Mouse (Mus musculus) lung, postnatal 36 days (tissue): ENCODE measurements at regions not wholly inside any gene's neighbourhood (a gene's known extent, or its start where the extent isn't known, plus 50 kb on each side); places are given as distances from the start of the nearest gene placed in this dataset.

Source experiments
- DNase-seq: peaks from one replicate; pipeline ENCODE4 v3.0.0; 2022; ENCODE audit warnings: mixed read lengths

GRCm38 (mm10) chr6:49523184-49523583, 127.8 kb downstream of the Stk31 start:
- no peak for DNase-seq

- no peak for DNase-seq
Observed at GRCm38 (mm10) chr6:49523696-49524095, 128.3 kb downstream of the Stk31 start.

GRCm38 (mm10) chr6:49533956-49534355, 138.6 kb downstream of the Stk31 start:
- DNase-seq, result no peak

- DNase-seq, result no peak
Observed at GRCm38 (mm10) chr6:49534551-49534950, 139.1 kb downstream of the Stk31 start.

GRCm38 (mm10) chr6:49544946-49545345, 149.5 kb downstream of the Stk31 start:
- DNase-seq, result no peak

- no peak for DNase-seq
Observed at GRCm38 (mm10) chr6:49555069-49555468, 159.7 kb downstream of the Stk31 start.

GRCm38 (mm10) chr6:49558508-49558907, 163.1 kb downstream of the Stk31 start:
- DNase-seq, result no peak

GRCm38 (mm10) chr6:49559112-49559511, 163.7 kb downstream of the Stk31 start:
- DNase-seq, result no peak

- no peak for DNase-seq
Observed at GRCm38 (mm10) chr6:49578340-49578739, 182.9 kb downstream of the Stk31 start.

- DNase-seq, result no peak
Observed at GRCm38 (mm10) chr6:49579691-49580090, 184.3 kb downstream of the Stk31 start.

GRCm38 (mm10) chr6:49582040-49582707, 186.8 kb downstream of the Stk31 start:
- DNase-seq, result no peak

GRCm38 (mm10) chr6:49586553-49586952, 191.1 kb downstream of the Stk31 start:
- DNase-seq, result no peak

- no peak for DNase-seq
Observed at GRCm38 (mm10) chr6:49588677-49589076, 193.3 kb downstream of the Stk31 start.

- DNase-seq, result peak; percentile 1
Observed at GRCm38 (mm10) chr6:49590927-49591631, 195.7 kb downstream of the Stk31 start.

- DNase-seq, result no peak
Observed at GRCm38 (mm10) chr6:49591632-49592000, 196.2 kb downstream of the Stk31 start.

- DNase-seq, result no peak
Observed at GRCm38 (mm10) chr6:49592676-49593075, 197.3 kb downstream of the Stk31 start.

- DNase-seq, result no peak
Observed at GRCm38 (mm10) chr6:49603201-49603600, 207.8 kb downstream of the Stk31 start.

- DNase-seq, result no peak
Observed at GRCm38 (mm10) chr6:49603844-49604243, 208.4 kb downstream of the Stk31 start.

GRCm38 (mm10) chr6:49606028-49606427, 210.6 kb downstream of the Stk31 start:
- DNase-seq, result no peak

GRCm38 (mm10) chr6:49606626-49607158, 211.3 kb downstream of the Stk31 start:
- no peak for DNase-seq

GRCm38 (mm10) chr6:49624080-49624479, 198.4 kb upstream of the Npy start:
- DNase-seq, result no peak

- DNase-seq, result no peak
Observed at GRCm38 (mm10) chr6:49624564-49624963, 197.9 kb upstream of the Npy start.

GRCm38 (mm10) chr6:49633470-49634095, 188.9 kb upstream of the Npy start:
- DNase-seq, result no peak

- no peak for DNase-seq
Observed at GRCm38 (mm10) chr6:49637654-49638053, 184.9 kb upstream of the Npy start.
